Mouse (Mus musculus) embryonic fibroblast, embryonic 13.5 days (primary cell): ENCODE results near the gene Pole3.

Experiments
- CTCF ChIP-seq: IDR thresholded peaks from 2 replicates; pipeline ENCODE4 v1.5.1; 2011; ENCODE audit warnings: mild to moderate bottlenecking, control low read depth, low read length, moderate library complexity, borderline replicate concordance; ENCODE audit not compliant: insufficient read depth
- POLR2A ChIP-seq: IDR thresholded peaks from 2 replicates; pipeline ENCODE4 v1.6.1; 2011; ENCODE audit warnings: low read depth, mild to moderate bottlenecking, control low read depth, low read length, moderate library complexity

DNA sequence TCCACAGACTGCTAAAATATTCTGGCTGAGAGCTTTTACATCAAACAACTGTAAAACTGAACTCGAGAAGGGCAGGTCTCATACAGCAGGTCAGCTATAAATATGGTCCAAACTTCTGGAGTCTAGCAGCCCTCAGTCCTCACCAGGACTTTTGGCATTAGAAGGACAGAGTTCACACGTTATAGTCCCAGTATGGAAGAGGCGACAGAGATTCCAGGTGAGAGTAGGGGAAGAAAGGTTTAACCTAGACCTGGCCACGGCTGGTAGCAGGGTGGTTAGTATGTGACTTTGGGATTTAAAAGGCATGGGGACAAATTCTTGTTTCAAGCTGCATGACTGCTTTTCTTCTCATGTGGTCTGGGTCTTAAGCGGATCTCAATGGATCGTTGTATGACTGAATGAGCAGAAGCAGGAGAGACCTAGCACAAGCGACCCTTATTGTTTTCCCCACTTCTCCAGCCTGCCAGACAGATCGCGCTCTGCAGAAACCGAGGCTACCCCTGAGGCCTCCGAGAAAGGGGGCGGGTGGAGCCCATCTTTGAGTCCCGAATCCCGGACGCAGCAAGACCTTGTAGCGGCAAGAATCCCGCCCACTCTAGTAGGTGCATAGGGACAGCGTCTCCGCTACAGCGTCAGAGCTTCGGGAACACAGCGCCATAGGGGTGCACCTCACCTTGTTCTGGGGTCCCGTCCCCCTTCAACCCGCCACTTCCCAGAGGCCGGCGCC lies 5.6 kb downstream of the Pole3 start:
- TF ChIP-seq CTCF (no peak), POLR2A (no peak)
